Mouse (Mus musculus): ENCODE data around the gene Prkcz. TPM values are rescaled to one million over a fixed set of nuclear protein-coding genes. Genes with fewer than 3 reads are reported as not detected.

Prkcz gene
- total RNA-seq, 1 experiment from 2014 or later = 0.58 TPM

DNA sequence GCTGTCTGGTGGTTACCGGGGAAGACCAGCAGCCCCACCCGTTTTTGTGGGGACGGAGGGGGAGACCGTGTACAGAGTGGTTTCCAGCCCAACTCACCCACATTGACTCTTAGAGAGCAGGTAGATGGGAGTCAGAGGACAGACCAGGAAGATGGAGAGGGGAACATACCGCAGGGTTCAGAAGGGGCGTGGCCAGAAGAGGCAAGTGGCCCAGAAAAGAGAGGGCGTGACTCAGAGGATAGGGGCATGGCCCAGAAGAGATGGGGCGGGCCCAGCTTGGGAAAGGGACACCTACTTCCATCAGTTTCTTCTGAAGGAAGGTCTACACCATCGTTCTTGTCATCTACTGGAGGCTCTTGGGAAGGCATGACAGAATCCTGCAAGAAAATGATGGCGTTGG lies 68.3 kb downstream of the Prkcz start:
- ATAC-seq (ENCODE audit: extremely low read depth, insufficient number of reproducible peaks, low FRiP score, poor library complexity, severe bottlenecking) = no peak

DNA sequence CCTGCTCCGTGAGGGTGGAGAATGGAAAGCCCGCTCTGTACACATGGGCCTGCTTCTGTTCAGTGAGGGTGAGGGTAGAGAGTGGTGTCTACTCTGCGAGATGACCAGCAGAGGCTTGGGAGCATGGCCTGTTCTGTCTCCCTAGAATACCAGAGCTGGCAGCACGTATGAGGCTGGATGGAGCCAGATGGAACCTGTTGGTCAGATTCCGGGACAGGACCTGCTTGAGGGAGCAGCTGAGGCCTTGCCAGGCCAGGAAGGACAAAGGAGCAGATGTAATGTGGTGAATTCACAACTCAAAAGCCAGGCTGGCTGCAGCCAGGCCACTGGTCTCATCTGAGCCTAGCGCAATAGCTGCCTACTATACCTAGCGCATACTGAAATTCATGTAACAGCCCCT lies 71.1 kb downstream of the Prkcz start:
- no peak for ATAC-seq (ENCODE audit: extremely low read depth, insufficient number of reproducible peaks, low FRiP score, poor library complexity, severe bottlenecking)

DNA sequence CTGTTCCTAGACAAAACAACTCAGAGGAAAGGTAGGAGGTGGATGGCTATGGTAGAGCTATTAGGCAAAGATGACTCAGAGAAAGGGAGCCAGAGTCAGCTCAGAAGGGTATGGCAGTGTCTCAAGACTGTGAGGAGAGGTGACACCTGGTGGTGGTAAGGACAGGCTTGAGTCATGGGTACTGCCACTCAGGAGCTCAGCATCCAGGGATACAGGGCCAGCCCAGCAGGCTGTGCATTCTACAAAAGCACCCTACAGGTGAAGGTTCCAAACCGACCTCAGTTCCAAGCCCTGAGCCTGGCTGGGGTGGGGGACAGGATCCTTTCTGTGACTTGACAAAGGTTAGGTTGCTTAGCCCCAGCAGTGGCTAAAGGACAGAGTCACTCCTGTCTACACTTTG lies 72.6 kb downstream of the Prkcz start:
- no peak for ATAC-seq (ENCODE audit: extremely low read depth, insufficient number of reproducible peaks, low FRiP score, poor library complexity, severe bottlenecking)

DNA sequence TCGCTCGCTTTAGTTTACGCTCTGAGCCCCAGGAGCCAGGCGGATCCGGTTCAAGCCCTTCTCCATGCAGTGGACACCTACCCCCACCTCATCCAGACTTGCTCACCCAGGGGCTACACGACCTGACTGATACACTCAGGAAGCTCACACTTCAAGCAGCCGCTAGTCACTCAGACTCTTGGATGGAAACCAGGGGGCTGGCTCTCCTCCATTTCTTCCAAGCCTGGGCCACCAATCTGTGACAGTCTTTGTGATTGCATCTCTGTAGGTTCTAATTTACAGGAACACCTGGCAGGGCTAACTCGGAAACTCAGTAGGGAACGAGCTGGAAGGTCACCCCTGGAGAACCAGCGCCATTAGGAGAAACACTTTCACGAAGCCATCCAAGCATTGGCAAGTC lies 73.4 kb downstream of the Prkcz start:
- ATAC-seq (ENCODE audit: extremely low read depth, insufficient number of reproducible peaks, low FRiP score, poor library complexity, severe bottlenecking) = no peak

DNA sequence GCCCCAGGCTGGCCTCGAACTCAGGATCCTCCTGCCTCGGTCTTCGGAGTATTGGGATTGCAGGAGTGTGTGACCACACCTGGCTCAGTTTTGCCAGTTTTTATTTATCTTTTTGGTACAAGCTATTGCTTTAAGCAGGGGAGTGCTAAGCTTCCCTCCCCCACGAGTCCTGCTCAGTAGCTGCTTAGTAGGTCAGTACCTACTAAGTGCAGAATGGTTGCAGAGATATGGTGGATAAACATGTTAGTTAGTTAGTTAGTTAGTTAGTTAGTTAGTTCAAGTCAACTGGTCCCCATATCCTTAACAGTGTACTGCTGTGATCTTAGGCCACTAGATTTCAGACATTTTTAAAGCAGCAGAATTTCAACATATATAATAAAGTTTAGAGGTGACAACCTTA lies 75.1 kb downstream of the Prkcz start:
- no peak for ATAC-seq (ENCODE audit: extremely low read depth, insufficient number of reproducible peaks, low FRiP score, poor library complexity, severe bottlenecking)

DNA sequence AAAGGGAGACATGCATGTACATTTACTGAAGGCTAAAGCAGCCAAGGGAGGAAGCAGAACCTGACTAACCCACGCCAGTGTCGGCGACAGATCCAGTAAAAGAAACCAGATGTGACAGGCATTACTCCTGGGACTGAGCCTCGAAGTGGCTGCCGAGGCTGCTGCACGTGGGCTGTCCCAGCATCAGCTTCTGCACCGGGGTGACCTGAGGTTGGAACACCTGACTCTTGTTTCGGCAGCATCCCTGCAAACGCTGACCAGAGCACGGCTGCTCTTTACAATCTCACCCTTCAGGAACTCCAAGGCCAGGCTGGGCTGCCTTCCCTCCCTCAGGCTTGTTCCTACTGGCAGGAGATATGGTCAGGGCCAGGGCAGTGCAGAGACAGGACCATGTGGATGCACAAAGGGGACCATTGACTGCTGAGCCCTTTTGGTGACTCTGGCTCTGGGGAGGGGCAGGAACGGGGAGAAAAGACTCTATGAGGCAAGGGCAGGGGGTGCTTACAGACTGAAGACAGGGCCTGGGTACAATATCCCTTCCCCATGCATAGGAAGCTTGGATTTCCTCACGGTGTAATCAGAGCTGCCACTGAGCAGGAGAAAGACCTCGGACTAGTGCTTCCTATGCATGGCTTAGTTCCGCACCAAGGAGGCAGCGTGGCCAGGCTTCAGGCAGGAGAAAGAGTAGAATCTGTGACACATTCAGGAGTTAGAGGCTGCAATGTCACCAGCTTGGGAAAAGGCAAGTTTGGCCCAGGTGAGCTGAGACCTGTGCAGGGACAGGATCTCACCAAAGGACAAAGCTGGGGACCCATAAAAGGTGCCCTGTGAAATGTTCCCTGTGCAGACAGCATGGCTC lies 76.4 kb downstream of the Prkcz start:
- ATAC-seq (ENCODE audit: extremely low read depth, insufficient number of reproducible peaks, low FRiP score, poor library complexity, severe bottlenecking) = no peak

DNA sequence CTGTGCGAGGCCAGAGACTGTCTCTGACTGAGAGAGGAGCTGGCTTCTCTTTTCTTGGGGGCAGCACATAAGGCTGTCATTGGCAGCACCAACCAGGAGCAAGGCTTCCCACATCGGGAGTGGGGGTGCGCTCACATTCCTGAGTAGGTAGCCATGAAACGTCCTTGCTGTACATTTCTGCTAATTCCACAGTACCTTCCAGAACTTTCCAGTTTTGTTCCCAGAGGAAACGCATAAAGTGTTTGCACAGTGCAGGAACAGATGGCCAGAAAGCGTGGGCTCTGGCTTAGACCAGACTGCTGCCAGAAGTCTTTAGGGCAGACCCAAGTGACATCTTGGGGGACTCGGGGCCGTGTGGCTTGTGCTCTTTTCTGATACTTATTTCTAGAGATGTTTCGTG lies 77.6 kb downstream of the Prkcz start:
- no peak for ATAC-seq (ENCODE audit: extremely low read depth, insufficient number of reproducible peaks, low FRiP score, poor library complexity, severe bottlenecking)

DNA sequence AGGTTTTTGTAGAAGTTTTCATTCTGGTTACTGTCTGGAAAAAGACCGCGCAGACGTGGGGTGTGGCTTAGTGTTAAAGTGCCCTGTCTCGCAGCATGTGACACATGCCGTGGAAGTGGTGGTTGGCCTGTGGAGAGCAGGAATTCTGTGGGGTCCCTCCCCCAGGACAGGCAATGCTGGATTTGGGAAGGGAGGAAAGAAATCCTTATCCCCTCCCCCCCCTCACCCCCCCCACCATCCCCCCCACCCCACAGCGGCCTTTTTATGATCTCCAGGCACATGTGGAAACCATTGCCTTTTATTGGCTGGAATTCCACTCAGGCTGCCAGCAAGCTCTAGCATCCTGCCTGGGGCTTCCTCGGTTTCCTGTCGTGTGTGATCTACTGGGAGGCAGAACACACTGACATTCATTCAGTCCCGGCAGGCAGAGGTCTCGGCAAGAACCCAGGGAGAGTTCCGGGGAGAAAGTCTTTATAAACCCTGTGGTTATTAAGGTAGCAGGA lies 78.1 kb downstream of the Prkcz start:
- ATAC-seq (ENCODE audit: extremely low read depth, insufficient number of reproducible peaks, low FRiP score, poor library complexity, severe bottlenecking) = no peak

DNA sequence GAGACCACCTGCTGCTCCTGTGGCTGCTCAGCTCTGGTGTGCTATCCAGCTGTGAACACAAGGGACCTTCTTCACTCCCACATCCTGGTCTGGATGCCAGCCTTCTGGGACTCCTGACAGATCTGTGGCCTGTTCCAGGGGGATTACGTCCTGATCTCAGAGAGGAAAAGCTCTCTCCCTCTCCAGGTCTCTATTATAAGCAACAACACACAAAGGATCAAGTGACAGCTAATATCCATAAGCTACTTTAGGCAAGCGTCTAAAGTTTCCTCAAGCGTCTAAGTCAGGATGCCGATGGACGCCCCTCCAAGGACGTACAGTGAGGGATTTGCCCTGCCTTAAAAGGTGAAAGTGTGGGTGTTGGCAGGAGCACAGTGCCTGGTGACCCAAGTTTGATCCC lies 78.9 kb downstream of the Prkcz start:
- no peak for ATAC-seq (ENCODE audit: extremely low read depth, insufficient number of reproducible peaks, low FRiP score, poor library complexity, severe bottlenecking)

DNA sequence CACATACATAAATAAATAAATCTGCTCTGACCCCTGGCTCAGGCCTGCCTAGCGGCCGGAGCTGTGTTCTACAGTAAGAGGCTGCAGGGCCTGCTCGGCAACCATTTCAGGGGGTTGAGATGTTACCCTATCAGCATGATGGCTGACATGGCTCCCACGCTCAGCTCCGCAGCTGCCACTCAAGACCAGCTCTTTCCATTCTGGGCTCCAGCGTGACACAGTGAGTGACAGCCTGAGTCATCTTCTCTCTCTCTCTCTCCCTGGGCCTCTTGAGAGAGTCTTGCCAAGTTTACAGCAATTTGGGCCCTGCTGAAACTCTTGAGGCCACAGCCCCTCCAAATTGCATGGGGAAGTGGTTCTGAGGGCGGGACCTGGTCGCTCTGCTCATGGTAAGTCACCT lies 79.5 kb downstream of the Prkcz start:
- ATAC-seq (ENCODE audit: extremely low read depth, insufficient number of reproducible peaks, low FRiP score, poor library complexity, severe bottlenecking) = no peak

DNA sequence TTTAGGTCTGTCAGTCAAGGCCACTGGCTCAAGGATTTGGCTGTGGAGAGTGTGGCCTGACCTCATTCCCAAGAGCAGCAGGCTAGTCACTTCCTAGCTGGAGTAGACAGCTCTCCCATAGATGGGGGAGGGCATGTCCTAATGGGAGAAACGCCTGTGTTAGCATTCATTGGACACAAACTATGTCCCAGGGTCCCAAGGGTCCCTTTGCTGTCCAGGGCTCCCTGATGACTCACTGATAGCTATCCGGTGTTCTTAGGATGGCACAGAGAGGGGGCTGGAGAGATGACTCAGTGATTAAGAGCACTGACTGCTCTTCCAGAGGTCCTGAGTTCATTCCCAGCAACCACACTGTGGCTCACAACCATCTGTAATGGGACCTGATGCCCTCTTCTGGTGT lies 79.9 kb downstream of the Prkcz start:
- no peak for ATAC-seq (ENCODE audit: extremely low read depth, insufficient number of reproducible peaks, low FRiP score, poor library complexity, severe bottlenecking)

DNA sequence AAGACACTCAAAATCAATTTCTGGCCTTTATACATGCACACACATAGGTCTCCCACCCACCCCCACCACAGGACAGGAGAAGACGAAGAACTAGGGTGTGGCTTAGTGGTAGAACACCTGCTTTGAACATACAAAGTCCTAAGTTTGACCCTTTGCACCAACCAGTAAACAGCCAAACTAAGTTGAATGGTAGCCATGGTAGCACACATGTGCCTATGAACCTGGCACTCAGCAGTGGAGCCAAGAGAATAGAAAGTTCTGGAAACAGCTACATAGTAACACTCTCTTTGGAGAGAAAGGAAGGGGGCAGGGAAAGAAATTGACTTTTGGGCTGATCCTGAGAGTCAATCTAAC lies 80.4 kb downstream of the Prkcz start:
- ATAC-seq (ENCODE audit: extremely low read depth, insufficient number of reproducible peaks, low FRiP score, poor library complexity, severe bottlenecking) = no peak

DNA sequence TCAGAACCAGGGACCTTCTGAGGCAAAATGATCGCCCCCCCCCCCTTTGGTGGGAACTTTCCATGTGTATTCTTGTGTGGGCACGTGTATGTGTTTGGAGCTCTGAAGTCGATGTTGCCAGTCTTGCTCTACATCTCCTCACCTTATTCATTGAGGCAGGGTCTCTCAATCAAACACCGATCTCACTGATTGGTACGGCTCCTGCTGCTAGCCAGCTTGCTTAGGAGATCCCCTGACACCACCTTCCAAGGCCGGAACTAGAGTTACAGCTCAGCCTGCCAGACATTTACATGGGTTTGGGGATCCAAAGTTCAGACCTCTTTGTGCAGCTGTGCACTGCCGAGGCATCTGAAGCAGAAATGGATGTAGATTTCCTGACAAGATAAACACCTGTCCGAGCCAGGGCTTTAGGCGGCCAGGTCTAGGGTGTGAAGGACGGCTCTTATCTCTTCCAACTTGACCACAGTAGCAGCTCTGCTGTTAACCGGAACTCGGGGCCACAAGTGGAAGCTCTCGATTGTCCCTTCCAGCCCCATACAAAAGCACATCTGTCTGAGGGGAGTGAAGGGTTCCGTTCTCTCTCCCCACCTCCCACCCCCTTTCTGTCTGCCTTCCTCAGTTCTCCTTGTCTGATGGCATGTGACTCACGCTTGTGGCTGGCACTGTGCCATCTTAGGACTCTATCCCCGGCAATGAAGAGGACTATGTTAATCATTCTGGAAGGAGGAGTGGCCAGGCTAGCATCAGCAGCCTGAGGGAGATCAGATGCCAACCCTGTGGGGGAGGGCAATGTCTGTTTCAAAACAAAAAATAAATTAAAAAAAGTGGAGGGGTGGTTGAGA lies 81.0 kb downstream of the Prkcz start:
- no peak for ATAC-seq (ENCODE audit: extremely low read depth, insufficient number of reproducible peaks, low FRiP score, poor library complexity, severe bottlenecking)

DNA sequence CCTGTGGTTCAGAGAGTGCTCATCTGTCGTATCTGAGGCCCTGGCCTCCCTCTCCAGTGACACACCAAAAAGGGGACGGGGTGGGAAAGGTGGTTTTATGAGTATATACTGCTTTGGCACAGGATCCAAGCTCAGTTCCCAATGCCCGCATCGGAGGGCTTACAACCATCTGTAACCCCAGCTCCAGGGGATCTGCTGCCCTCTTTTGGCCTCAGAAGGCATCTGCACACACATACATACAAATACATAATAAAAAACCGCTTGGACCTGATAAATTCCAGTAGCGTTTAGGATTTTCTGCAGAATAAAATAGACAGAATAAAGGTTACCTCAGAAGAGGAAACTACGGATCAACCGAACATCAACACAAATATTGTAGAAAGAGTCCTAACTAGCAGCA lies 82.1 kb downstream of the Prkcz start:
- ATAC-seq (ENCODE audit: extremely low read depth, insufficient number of reproducible peaks, low FRiP score, poor library complexity, severe bottlenecking) = no peak

DNA sequence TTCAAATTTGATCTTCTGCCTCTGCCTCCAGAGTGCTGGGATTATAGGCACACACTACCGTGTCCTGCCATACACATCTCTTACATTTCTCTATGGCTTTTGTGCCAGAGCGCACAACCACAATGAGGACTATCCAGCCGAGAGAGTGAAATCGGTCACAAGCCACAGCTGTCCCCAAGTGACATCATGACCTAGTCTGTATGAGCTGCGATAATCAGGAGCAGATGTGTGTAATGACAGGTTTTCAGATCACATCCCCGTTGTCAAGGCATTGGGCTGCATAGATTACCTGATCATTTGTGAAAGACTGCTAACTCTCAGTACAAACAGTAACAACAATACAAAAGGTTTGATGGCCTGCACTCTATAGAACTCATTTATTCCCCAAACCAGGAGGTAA lies 83.2 kb downstream of the Prkcz start:
- no peak for ATAC-seq (ENCODE audit: extremely low read depth, insufficient number of reproducible peaks, low FRiP score, poor library complexity, severe bottlenecking)

DNA sequence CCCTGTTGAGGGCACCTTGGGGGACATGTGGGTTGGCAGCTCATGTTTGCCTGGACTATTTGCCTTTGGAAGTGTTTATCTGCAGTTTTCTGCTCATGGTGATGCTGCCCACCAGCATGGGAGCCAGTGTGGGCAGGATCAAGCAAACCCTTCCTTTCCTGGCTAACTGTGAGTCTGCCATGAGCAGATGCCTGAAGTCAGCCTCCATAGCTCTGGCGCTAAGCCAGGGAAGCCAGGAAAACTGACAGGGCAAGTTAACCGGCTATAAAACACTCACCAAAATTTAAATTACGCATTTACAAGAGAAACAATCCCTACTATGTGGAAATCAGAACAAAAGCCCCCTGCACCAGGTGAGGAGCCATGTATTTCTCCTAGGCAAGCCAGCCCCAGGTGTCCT lies 86.3 kb downstream of the Prkcz start:
- no peak for ATAC-seq (ENCODE audit: extremely low read depth, insufficient number of reproducible peaks, low FRiP score, poor library complexity, severe bottlenecking)

DNA sequence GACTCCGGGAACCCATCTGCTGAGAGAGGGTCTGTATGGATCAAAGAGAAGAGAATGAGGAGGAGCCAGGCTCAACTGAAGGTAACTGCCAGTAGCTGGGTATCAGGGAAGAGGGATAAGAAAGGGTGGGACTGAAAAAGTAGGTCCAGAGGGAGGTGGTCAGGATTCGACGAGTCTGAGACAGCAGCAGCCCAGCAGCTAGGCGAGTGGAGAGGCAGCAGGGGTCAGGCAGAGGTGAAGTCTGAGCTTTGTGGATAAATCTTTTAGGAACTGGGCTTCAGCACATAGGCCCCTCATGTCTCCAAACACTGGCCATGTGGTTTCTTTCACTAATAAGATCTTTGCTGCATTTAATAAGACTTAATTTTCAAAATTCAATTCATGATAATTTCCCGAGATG lies 86.7 kb downstream of the Prkcz start:
- no peak for ATAC-seq (ENCODE audit: extremely low read depth, insufficient number of reproducible peaks, low FRiP score, poor library complexity, severe bottlenecking)

DNA sequence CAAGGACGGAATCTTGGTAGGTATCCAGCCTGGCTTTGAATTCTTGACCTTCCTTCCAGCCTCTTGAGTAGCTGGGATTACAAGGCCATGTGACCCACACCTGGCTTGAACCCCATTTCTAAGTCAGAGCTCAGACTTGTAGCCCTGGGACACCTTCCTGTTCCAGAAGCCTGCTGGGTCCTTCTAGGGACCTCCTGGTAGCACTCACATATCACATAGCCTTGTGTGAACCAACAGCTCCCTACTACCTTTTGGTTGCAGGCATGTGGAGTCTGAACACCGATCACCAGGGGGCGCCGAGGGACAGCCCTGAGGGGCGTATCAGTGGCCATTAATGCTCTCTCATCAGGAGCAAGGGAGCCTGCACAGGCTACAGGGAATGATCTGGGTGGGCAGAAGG lies 92.8 kb downstream of the Prkcz start:
- ATAC-seq (ENCODE audit: extremely low read depth, insufficient number of reproducible peaks, low FRiP score, poor library complexity, severe bottlenecking) = no peak

DNA sequence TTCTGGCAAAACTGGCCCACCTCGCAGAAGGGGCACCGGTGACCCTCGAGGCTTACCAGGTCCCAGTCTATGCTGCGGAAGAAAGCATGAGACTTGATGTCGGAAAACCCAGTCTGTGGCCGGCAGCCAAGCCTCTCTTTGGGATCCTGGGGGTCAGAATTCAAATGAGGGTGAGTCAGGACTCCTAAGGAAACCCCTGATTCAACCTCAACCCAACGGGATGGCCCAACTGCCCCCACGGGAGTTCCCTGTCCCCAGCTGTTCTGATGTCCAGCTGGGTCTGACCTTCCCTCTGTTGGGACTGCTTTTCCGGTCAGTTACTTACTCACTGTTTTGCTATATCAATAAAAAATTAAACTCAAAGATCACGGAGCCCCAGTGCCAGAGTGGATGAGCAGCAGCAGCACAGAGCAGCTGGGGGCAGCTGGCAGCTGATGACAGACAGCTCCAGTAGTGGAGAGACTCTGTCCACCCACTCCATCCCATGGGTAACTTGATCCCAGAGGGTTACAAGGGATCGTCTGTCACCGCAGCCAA lies 93.5 kb downstream of the Prkcz start:
- no peak for ATAC-seq (ENCODE audit: extremely low read depth, insufficient number of reproducible peaks, low FRiP score, poor library complexity, severe bottlenecking)

DNA sequence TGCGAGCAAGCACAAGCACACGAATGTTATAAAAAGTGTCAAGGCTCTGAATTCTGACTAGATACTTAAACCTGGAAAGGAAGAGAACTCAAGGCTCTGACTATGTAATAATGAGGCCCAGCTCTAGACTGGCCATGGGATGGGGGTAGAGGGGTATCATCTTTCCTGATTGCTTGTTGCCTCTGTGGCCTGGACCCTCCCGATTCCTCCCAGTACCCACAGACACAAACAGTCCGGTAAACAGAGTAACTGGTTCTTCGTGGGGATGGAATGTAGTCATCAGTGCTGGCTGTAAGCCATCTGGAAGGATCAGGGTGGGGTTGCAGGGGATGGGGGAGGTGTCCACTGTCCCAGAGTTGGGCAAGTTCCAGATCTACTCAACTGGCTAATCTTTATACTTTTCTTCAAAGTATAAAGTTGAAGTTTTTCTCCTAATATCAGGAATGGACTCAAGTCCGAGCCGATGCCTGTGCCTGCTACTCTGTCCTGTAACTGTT lies 94.1 kb downstream of the Prkcz start:
- ATAC-seq (ENCODE audit: extremely low read depth, insufficient number of reproducible peaks, low FRiP score, poor library complexity, severe bottlenecking) = no peak
